Mouse (Mus musculus) stomach, postnatal 0 days (tissue): ENCODE results near the gene Tdrd9. TPM values are rescaled to one million over a fixed set of nuclear protein-coding genes. Genes with fewer than 3 reads are reported as not detected.

Experiments
- ATAC-seq: fragments of 200-750 bp; cut with Nextera tagmentation; 2 replicates; pipeline ENCODE4 v1.8.0; 2017; ENCODE audit not compliant: low FRiP score, low TSS enrichment
- DNase-seq: peaks from one replicate; pipeline ENCODE4 v3.0.0-alpha.2; 2016; ENCODE audit warnings: low spot score
- H3K27ac ChIP-seq: fragments of 300-500 bp; sonication (generic); replicated peaks from 2 replicates; pipeline ENCODE4 v1.5.1; 2014; ENCODE audit warnings: mild to moderate bottlenecking, control low read depth
- H3K27me3 ChIP-seq: fragments of 300-500 bp; sonication (generic); 2 replicates; pipeline ENCODE4 v1.6.1; 2014; ENCODE audit warnings: low read length; ENCODE audit not compliant: control insufficient read depth, insufficient read depth
- H3K36me3 ChIP-seq: fragments of 300-500 bp; sonication (generic); 2 replicates; pipeline ENCODE4 v1.6.1; 2014; ENCODE audit warnings: low read length, mixed read lengths; ENCODE audit not compliant: control insufficient read depth, insufficient read depth
- H3K4me1 ChIP-seq: fragments of 300-500 bp; sonication (generic); replicated peaks from 2 replicates; pipeline ENCODE4 v1.6.1; 2014; ENCODE audit warnings: antibody characterized with exemption; ENCODE audit not compliant: control insufficient read depth, insufficient read depth
- H3K4me2 ChIP-seq: fragments of 300-500 bp; sonication (generic); replicated peaks from 2 replicates; pipeline ENCODE4 v1.6.1; 2014; ENCODE audit warnings: low read depth, mild to moderate bottlenecking, control low read depth, moderate library complexity
- H3K4me3 ChIP-seq: fragments of 300-500 bp; sonication (generic); 2 replicates; pipeline ENCODE4 v1.5.1; 2014; ENCODE audit warnings: low read depth, low read length, control low read depth
- H3K9ac ChIP-seq: fragments of 300-500 bp; sonication (generic); 2 replicates; pipeline ENCODE4 v1.6.1; 2014; ENCODE audit warnings: mild to moderate bottlenecking, low read length, control low read depth, mixed read lengths
- H3K9me3 ChIP-seq: fragments of 300-500 bp; sonication (generic); 2 replicates; pipeline ENCODE4 v1.6.1; 2016; ENCODE audit warnings: low read length; ENCODE audit not compliant: control insufficient read depth
- CTCF ChIP-seq: IDR thresholded peaks from 2 replicates; pipeline ENCODE4 v1.5.1; 2016; ENCODE audit warnings: antibody characterized with exemption, low read depth, mild to moderate bottlenecking, moderate library complexity
- EP300 ChIP-seq: optimal IDR thresholded peaks from 2 replicates; pipeline ENCODE3; 2016; ENCODE audit warnings: antibody characterized with exemption
- WGBS: fragments of 180-500 bp; shearing (Covaris S2); extraction: QIAGEN DNeasy Blood & Tissue Kit; methylation state at CpG from one replicate; pipeline ENCODE4 v1.1.7; 2014; 5-methylcytosine and 5-hydroxymethylcytosine counted together
- polyA plus RNA-seq: library from polyadenylated mRNA; unstranded; fragments of >200 nt; fragmentation: Nextera tagmentation; extraction: Ambion mirVana; gene quantifications from 2 replicates; pipeline ENCODE4 v1.2.1, GENCODE M21; 2015

The Tdrd9 gene
- polyA plus RNA-seq, 1 experiment from 2014 or later, result 0.01 TPM

DNA sequence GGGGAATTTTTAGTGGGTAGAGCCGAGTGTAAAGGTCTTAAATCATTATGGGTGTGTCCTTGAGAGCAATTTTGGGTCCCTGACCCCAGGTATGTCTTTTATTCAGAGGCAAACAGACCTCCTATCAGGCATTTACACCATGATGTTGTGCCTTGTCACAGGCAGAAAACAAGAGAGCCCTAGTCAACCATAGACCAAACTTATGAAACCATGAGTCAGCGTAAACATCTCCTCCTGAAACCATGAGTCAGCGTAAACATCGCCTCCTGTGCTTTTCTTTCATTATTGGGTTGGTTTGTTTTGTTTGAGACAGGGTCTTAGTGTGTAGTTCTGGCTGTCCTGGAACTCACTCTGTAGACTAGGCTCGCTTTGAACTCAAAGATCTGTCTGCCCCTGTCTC is 131.8 kb downstream of the Tdrd9 start:
- Histone ChIP-seq H3K4me2 (no peak overlapping the region), H3K27me3 (no peaks in the 10 kb centered on the region), H3K9ac (no peak overlapping the region), H3K4me1 (no peaks in the 10 kb centered on the region), H3K36me3 (no peaks in the 10 kb centered on the region), H3K4me3 (no peak overlapping the region), H3K27ac (no peak overlapping the region), H3K9me3 (no peaks in the 10 kb centered on the region)
- 76% methylated on average over 5 of the region's 5 CpGs for WGBS
- TF ChIP-seq CTCF, result no peak
- TF ChIP-seq EP300, result no peak
- no peak for DNase-seq
- no peak for ATAC-seq

GRCm38 (mm10) chr12:112104890-112105289 is 133.5 kb downstream of the Tdrd9 start:
- WGBS, result 87% methylated on average over 11 of the region's 11 CpGs
- Histone ChIP-seq H3K4me2 (no peak overlapping the region), H3K36me3 (no peaks in the 10 kb centered on the region), H3K9ac (no peak overlapping the region), H3K4me3 (no peak overlapping the region), H3K9me3 (no peaks in the 10 kb centered on the region), H3K27ac (no peak overlapping the region), H3K4me1 (no peaks in the 10 kb centered on the region), H3K27me3 (no peaks in the 10 kb centered on the region)
- ATAC-seq (no peak), DNase-seq (no peak)
- no peak for TF ChIP-seq CTCF
- TF ChIP-seq EP300, result no peak

DNA sequence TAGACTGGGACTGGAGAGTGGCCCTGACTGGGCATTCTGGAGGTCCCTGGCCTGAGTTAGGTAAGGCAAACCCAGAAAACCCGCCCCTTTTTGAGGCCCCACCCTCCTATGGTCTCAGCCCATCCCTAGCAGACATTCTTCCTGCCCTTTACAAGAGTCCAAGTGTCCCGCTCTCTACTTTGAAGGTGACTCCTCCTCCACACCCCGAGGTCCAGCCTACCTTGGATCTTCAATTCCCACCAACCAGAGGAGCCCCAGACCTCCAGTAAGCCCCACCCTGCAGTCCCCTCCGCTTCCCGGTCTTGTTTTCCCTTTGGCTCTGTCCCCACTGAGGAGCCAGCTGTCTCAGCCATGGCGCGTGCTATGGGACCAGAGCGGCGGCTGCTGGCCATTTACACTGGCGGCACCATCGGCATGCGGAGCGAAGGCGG is 135.2 kb downstream of the Tdrd9 start, which contains the start of gene Aspg:
Aspg (plus strand) TSS at position 139 of the 431 bp plus-strand sequence.
- Histone ChIP-seq H3K4me2 (peak within 1 kb of the TSS; percentile 20; the same call in 1 of the 2 replicates), H3K27ac (no peak within 1 kb of the TSS), H3K27me3 (no peaks in the 10 kb centered on the region), H3K4me1 (no peaks in the 10 kb centered on the region), H3K9me3 (no peaks in the 10 kb centered on the region), H3K4me3 (peak within 1 kb of the TSS; percentile 1; the same call in 1 of the 2 replicates), H3K9ac (no peak within 1 kb of the TSS), H3K36me3 (no peaks in the 10 kb centered on the region)
- DNase-seq, result no peak
- TF ChIP-seq CTCF (no peak), EP300 (no peak)
- ATAC-seq, result peak; percentile 56
- WGBS, result 1% methylated on average over 14 of the region's 14 CpGs

DNA sequence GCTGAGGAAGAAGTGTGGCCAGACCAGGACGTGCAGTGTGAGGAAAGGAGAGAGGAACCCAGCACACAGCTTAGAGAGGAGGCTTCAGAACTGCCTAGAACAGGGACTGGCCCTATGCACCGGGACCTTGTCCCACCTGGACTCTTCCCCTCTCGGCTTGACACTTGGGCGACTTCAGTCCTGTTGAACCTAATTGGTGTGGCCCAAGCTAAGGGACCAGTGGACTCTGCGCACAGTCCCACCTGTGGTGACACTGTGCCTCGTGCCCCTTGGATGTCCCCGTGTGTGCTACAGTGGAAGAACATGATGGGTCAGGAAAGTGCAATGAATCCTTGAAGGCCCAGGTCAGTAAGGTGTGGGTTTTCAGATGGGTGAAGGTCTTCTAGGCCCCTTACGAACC is 136.3 kb downstream of the Tdrd9 start:
- TF ChIP-seq CTCF, result no peak
- no peak for TF ChIP-seq EP300
- H3K27me3 ChIP-seq, result no peaks in the 10 kb centered on the region
- H3K4me3 ChIP-seq, result no peak overlapping the region
- no peak for DNase-seq
- no peak overlapping the region for H3K27ac ChIP-seq
- ATAC-seq, result no peak
- H3K36me3 ChIP-seq, result no peaks in the 10 kb centered on the region
- 88% methylated on average over 8 of the region's 8 CpGs for WGBS
- H3K9ac ChIP-seq, result no peak overlapping the region
- no peak overlapping the region for H3K4me2 ChIP-seq
- H3K4me1 ChIP-seq, result no peaks in the 10 kb centered on the region
- H3K9me3 ChIP-seq, result no peaks in the 10 kb centered on the region

- Histone ChIP-seq H3K4me2 (no peak overlapping the region), H3K4me3 (no peak overlapping the region), H3K27ac (no peak overlapping the region), H3K27me3 (no peaks in the 10 kb centered on the region), H3K9me3 (no peaks in the 10 kb centered on the region), H3K4me1 (no peaks in the 10 kb centered on the region), H3K36me3 (no peaks in the 10 kb centered on the region), H3K9ac (no peak overlapping the region)
- WGBS, result 66% methylated on average over 11 of the region's 11 CpGs
- no peak for TF ChIP-seq CTCF
- TF ChIP-seq EP300, result no peak
- DNase-seq, result no peak
- ATAC-seq, result no peak
Observed at GRCm38 (mm10) chr12:112108696-112109445, 137.5 kb downstream of the Tdrd9 start.

DNA sequence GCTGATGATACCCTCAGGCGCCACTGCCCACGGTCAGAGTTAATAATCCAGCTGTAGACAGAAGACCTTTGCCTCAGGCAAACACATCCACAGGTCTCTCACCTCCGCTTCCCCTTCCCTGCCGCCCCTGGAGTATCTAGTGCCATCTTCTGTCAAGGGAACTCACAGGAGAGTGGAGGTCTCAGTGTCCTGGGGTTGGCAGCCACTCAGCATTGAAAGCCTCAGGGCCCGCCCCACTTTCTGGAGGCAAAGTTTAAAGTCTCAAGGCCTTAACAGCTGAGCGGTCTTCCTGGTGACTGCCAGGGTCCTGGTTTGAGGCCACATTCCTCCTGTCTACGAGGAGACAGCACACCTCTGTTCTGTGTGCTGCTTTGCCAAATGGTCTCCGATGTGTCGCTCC is 138.3 kb downstream of the Tdrd9 start:
- Histone ChIP-seq H3K36me3 (no peaks in the 10 kb centered on the region), H3K4me1 (no peaks in the 10 kb centered on the region), H3K27ac (no peak overlapping the region), H3K4me2 (no peak overlapping the region), H3K9ac (no peak overlapping the region), H3K4me3 (no peak overlapping the region), H3K9me3 (no peaks in the 10 kb centered on the region), H3K27me3 (no peaks in the 10 kb centered on the region)
- TF ChIP-seq EP300, result no peak
- no peak for TF ChIP-seq CTCF
- WGBS, result 78% methylated on average over 9 of the region's 9 CpGs
- no peak for DNase-seq
- ATAC-seq, result no peak
